Mouse (Mus musculus) ES-Bruce4 (cell line): ENCODE data around the gene Tjap1.

Experiments used
- CTCF ChIP-seq: IDR thresholded peaks from one replicate; pipeline ENCODE4 v1.8.1; 2011; ENCODE audit warnings: low read depth, low read length
- POLR2A ChIP-seq: IDR thresholded peaks from one replicate; pipeline ENCODE4 v1.8.1; 2011; ENCODE audit warnings: low read length; ENCODE audit not compliant: insufficient read depth

- TF ChIP-seq POLR2A (no peak), CTCF (no peak)
These were observed 45.7 kb downstream of the Tjap1 start for GRCm38 (mm10) chr17:46237079-46237478.
